Mouse (Mus musculus) fibroblast of lung, adult 2 months (primary cell): ENCODE measurements around the gene Pla2g2e.
"Not testable (repeated sequence)": the region's sequence is repeated elsewhere in the genome, so short reads cannot be mapped to it uniquely, and the experiment has no call there.

ENCODE experiments used
- DNase-seq: peaks from one replicate; pipeline ENCODE4 v3.0.0-alpha.2; 2011; ENCODE audit warnings: low read depth

The Pla2g2e gene

GRCm38 (mm10) chr4:138877731-138878130 is at the start of gene Pla2g2e:
Gene Pla2g2e, plus strand, starts transcription at chr4:138877942.
- peak; percentile 62 for DNase-seq

- DNase-seq: no peak
These were observed 37.9 kb upstream of the Pla2g2e start for GRCm38 (mm10) chr4:138839806-138840205.

DNA sequence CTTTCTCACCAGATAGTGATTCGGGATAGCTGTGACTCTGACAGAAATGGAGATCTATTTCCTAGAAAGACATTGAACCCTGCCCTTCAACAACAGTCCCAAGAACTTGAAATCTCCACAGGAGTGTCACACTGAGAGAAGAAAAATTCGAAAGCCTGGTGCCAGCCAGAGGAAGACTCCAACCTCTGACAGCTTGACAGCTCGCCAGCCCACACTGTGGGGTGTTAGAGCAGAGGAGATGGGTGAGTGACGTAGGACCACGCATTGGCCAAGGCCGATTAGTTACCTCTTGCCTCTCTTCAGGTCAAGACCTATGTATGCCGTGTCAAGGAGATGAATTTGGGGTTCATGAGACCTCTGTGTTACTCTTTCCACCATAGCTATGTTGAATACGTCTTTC is 37.0 kb upstream of the Pla2g2e start:
- DNase-seq: no peak

- no peak for DNase-seq
These were observed 36.4 kb upstream of the Pla2g2e start for GRCm38 (mm10) chr4:138841386-138841785.

DNA sequence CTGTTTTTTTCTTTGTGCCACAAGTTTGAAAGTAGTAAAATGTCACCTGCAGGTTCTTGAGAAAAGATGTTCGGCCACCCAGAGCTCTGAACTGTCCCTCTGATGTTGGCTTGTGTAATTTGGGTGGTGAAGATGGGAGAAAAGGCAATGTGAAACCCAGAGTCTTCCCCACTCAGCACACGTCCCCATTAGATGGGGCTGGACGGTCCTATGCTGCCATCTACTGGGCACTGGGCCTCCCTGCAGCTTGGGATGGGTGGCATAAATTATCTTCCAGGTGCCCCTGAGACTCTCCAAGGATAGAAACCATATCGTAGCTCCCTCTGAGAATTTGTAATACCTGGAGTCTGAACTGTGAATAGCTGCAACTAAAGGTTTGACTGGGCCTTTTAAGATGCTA is 26.3 kb upstream of the Pla2g2e start:
- DNase-seq: no peak

GRCm38 (mm10) chr4:138852961-138853360 is 24.8 kb upstream of the Pla2g2e start:
- DNase-seq: no peak

- DNase-seq: no peak
These were observed 22.6 kb upstream of the Pla2g2e start for GRCm38 (mm10) chr4:138855092-138855632.

GRCm38 (mm10) chr4:138856491-138856890 is 21.3 kb upstream of the Pla2g2e start:
- no peak for DNase-seq

GRCm38 (mm10) chr4:138857576-138857975 is 20.2 kb upstream of the Pla2g2e start:
- no peak for DNase-seq

GRCm38 (mm10) chr4:138858446-138858845 is 19.3 kb upstream of the Pla2g2e start:
- DNase-seq: no peak

DNA sequence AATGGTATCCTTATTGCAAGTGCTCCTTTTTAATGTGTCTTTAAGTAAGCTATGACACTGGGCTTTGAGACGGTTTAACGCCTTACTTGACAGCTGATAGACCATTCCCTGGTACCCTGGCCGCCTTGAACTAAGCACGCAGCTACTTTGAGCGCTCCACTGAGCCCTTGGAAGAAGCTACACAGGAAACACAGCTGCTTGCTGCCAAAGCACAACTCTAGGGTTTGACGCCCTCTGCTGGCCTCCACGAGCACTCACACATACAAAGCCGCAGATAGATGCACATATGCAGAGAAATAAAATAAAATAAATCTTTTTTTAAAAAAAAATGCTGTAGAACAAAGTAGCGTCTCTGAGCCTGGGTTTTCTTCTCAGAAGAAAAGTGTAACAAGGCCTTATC is 18.5 kb upstream of the Pla2g2e start:
- no peak for DNase-seq

DNA sequence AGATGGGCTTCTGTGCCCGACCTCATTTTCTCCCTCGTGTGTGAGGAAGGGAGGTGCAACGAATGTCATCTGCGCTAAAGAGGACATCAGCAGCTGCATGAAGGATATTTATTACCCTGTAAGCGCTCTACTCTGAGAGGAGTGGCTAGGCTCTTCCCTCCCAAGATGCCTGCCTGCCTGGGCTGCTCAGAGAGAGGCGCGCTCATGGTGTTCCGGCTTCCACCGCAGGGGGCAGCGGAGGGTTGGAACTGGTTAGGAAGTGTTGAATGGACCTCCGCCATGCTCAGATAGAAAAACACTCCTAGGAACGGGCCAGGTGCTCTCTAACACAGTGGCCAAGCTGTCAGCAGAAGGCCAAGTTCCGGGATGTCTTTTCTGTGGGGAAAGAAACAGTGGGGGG is 18.0 kb upstream of the Pla2g2e start:
- no peak for DNase-seq

DNA sequence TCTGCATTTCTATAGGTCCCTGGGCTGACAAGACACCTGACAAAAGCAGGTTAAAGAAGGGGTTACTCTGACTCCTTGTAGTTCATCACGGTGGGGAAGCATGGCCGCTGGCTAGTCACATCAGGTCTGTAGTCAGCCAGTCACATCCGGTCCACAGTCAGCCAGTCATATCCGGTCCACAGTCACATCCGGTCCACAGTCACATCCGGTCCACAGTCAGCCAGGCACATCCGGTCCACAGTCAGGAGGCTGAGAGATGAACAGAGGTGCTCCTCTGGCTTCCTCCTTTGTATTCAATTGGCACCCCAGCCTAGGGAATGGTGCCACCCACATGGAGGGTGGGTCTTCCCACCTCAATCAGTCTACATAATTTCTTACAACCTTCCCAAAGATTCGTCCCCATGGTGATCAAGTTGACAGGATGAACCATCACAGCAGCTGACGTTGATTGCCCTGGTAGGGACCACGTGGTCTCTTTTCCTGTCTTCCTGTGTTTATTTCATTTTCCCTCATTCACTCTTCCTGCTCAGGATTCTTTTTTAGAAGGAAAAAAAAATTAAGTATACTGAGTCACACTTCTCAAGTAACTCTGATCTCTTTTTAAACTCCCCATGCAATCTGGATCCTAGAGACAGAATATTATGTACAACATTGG is 14.3 kb upstream of the Pla2g2e start, which contains the start of gene Pla2g5:
Gene Pla2g5 (minus strand): TSS at position 139 of the 655 bp plus-strand sequence.
- DNase-seq: no peak

DNA sequence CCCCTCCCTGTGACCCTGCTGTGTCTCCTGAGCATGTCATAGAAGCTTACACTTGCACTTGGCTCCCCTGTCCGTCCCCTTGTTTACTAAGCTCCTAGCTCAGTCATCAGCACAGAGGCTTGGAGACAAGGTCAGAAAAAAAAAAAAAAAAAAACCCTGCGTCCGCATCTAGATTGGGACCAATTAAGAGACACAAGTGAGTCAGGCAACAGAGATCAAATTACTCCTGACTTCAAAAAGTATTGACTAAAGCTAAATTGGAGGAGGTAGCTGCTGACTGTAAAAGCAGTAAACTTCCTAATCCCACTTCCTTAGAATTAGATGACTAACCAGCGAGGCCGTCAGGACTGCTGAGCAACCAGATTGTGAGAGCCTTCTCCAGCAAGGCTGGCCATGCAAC is 12.7 kb upstream of the Pla2g2e start:
- no peak for DNase-seq

DNA sequence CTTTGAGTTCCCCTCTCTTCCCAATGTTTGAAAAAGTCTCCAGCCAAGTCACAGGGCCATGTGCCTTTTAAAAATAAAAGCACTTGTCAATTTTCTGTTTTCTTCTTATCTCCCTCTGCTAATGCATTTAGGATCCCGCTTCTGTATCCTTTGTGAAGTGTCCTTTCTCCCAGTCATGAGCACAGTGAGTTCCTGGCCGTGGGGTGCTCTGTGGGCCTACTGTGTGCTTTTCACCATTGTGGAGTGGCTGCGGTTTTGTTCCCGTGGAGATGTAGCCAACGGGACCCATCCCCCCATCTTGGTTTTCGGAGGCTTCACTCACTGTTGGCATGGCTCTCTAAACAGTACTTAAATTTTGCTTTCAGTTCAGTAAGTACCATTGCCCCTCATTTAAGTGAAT is 11.8 kb upstream of the Pla2g2e start:
- DNase-seq: no peak

GRCm38 (mm10) chr4:138866413-138866812 is 11.3 kb upstream of the Pla2g2e start:
- DNase-seq: no peak

GRCm38 (mm10) chr4:138868666-138869065 is 9.1 kb upstream of the Pla2g2e start:
- no peak for DNase-seq

DNA sequence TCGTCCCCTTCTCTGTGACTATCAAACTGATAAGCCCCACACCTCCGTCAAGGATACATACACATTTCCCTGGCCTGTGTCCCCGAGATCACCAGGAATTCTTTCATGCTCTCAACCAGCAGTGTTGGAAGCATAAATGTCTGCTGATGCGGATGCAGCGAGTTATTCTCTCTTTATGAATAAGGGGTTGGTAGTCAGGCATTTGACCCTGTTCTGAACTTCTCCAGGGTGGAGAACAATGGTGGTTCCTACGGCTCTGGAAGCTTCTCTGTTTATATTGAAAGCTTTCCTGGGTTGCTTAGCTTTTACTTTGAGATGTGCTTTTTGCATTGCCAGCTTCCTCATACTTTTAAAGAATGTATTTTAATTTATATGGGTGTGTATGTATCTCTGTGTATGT is 3.9 kb upstream of the Pla2g2e start, which contains the start of gene Gm13030:
Gene Gm13030 (minus strand): TSS at position 101 of the 400 bp plus-strand sequence.
- DNase-seq: no peak

GRCm38 (mm10) chr4:138875275-138875674 is 2.5 kb upstream of the Pla2g2e start:
- DNase-seq: not testable (repeated sequence)

DNA sequence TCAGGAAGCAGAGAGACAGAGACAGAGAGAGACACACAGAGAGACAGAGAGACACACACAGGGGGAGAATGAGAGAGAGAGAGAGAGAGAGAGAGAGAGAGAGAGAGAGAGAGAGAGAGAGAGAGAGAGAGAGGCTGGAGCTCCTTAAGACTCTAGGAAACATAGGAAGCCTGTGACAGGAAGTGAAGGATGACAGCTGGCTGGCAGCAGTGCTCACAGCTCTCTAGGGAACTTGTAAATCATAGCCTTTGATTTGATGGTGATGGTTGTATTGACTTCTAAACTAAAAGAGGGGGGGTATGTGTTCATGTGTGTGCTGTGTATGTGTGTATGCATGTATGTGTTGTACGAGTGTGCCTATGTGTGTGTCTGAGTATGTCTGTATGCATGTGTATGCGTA is 1.8 kb upstream of the Pla2g2e start:
- no peak for DNase-seq

DNA sequence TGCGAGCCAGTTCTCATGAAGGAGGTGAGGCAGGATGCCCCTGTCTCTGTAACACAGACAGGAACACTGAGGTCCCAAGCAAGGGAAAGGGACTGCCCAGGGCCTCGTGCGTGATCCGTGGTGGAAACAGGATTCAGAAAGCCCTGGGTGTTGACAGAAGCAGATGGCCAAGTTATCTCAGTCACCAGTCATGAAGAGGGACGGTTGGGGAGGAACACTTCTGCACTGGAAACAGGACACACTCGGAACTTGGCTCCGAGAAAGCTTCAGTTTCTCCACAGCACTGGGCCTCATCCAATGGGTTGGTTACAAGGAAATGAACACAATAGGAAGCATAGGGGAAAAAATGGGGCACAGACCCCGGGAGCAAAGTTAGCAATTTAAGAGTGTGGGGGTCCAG is 1.0 kb downstream of the Pla2g2e start:
- DNase-seq: no peak

DNA sequence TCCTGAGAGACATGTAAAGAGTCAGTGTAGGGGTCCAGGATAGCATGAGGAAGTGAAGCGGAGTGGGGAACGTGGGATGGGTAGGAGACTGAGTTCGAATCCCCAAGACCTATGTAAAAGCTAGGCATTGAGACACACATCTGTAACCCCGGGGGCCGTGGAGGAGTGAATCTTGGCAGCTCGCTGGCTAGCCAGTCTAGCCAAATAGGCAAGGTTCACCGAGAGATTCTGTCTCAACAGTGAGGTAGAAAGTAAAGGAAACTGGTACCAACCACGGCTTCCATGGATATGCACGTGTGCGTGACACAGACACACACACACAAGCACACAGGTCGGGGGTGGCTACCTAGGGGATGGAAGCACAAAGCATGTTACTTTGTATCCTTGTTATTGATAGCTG is 2.1 kb downstream of the Pla2g2e start:
- no peak for DNase-seq

- DNase-seq: no peak
These were observed 3.3 kb downstream of the Pla2g2e start for GRCm38 (mm10) chr4:138880811-138881584.
